Mouse (Mus musculus): ENCODE data around the gene Rfc4.

GRCm38 (mm10) chr16:23149396-23149795, 21.9 kb upstream of the Rfc4 start:
- TF ChIP-seq ZNF384 (IDR thresholded peaks at IDR 0.05; ENCODE audit: low read depth, low read length) (no peak), CHD2 (IDR thresholded peaks at IDR 0.05; ENCODE audit: low read depth, low read length) (no peak), ZC3H11A (IDR thresholded peaks at IDR 0.05; ENCODE audit: borderline replicate concordance, low read depth, low read length) (no peak), HCFC1 (IDR thresholded peaks at IDR 0.05; ENCODE audit: borderline replicate concordance, insufficient read depth, low read length) (no peak), MAFK (IDR thresholded peaks at IDR 0.05; ENCODE audit: insufficient read depth, low read depth, low read length) (no peak)
